Mouse (Mus musculus) adrenal gland (tissue): ENCODE measurements around the gene Edf1.
"Not testable (repeated sequence)": the region's sequence is repeated elsewhere in the genome, so short reads cannot be mapped to it uniquely, and the experiment has no call there.

ENCODE experiments used
- intact Hi-C: fragments of 180-260 bp; cut with DNase I; formaldehyde crosslinking; loops from one replicate; pipeline ENCODE4 v1.15.1; 2025
- long read RNA-seq, 2 experiments: library from polyadenylated mRNA; unstranded; transcript quantifications; one replicate each; pipeline ENCODE4 v2.0.0; 2020; ENCODE audit warnings: borderline replicate concordance in 1 of 2; ENCODE audit not compliant: insufficient replicate concordance in 1 of 2

Edf1 gene
- long read RNA-seq, experiment 1, transcript Edf1-205 (4 exons, 765 nt) = minor isoform, 5 of 250 reads
- long read RNA-seq, experiment 1, transcript Edf1-201 (5 exons, 722 nt) = major isoform, 241 of 250 reads
- long read RNA-seq, experiment 1, partial matches to known transcripts = 0 of 250 reads
- long read RNA-seq, experiment 1, other reads (novel, unspliced or antisense) = 4 of 250 reads
- long read RNA-seq, experiment 2, transcript Edf1-201 (5 exons, 722 nt) = major isoform, 359 of 370 reads
- long read RNA-seq, experiment 2, transcript Edf1-205 (4 exons, 765 nt) = minor isoform, 6 of 370 reads
- long read RNA-seq, experiment 2, partial matches to known transcripts = 0 of 370 reads
- long read RNA-seq, experiment 2, other reads (novel, unspliced or antisense) = 3 of 370 reads

DNA sequence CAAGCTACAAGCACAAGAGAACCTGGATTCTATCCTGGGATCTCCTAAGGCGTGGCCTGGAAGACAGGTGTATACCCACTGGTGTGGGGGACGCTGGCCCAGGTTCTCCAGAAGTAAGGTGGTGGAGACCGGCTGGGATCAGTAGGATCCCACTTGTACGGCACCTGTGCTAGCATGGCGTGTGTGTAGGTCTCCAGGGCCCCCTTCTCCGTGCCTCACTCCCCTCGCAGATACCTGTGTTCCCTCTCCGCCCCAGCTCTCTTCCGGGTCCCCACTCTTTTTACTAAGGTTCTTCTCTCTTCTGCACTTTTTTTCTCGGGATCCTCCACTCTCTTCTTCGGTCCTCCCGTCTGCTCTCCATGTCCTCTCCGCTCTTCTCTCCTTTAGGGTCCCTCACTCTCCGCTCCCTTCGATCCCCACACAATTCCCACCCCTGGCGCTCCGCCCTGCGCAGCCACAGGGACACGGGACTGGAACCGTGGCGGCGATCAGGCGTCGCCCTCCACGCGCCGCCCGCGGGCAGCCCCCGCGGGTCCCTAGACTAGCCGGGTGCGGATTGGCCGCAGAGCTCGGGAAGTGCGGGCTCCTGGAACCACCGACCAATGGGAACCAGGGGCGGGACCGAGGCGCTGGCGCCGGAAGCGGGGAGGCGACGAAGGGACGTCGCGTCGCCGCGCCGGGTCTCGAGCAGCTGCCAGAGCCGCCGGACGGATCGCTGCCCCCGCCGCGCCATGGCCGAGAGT lies at the start of gene Edf1:
TSS of gene Edf1 (plus strand) at position 627 of the 743 bp plus-strand sequence.
- intact Hi-C loops = no loop called here

GRCm38 (mm10) chr2:25509912-25510311 lies 47.7 kb upstream of the Edf1 start:
- intact Hi-C loops = no loop called here

DNA sequence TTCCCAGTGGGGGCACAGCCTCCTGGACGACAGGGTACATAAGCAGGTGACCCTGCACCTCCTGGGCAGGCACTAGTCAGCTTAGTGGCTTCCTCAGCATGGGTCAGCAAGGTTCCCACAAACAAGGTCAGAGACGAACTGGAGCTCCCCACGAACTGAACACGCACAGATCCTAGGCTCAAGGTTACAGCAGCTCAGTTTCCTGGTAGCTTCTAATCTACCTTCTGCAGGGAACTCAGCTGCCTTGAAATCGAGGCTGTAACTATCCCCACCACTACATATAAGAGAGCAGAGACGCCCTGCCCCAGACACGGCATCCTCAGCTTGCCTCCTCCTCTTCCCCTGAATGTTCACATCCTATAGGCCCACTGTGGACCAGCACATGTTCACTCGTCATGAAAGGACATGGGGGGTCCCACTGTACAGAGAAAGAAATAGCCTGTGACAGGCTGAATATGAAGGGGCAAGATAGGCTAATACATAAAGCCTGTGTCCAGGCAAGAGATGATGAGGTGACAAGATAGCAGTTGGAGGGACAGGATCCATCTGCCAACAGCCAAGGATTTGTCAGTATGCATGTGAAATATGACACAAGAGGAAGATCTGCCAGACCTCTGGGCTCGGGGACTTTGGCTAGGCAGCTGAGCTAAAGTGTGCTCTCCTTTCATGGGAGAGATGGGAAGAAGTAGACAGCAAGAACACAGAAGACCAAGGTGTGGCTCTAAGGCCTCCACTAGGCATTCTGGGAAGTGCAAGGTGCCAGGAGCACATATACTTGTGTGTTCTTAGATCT lies 30.9 kb upstream of the Edf1 start:
- intact Hi-C loops = no loop called here

GRCm38 (mm10) chr2:25533707-25534106 lies 23.9 kb upstream of the Edf1 start:
- intact Hi-C loops = no loop called here

- intact Hi-C loops = no loop called here
These were observed 23.3 kb upstream of the Edf1 start for GRCm38 (mm10) chr2:25534178-25534865.

GRCm38 (mm10) chr2:25534866-25535182 lies 22.8 kb upstream of the Edf1 start:
- intact Hi-C loops = no loop called here

DNA sequence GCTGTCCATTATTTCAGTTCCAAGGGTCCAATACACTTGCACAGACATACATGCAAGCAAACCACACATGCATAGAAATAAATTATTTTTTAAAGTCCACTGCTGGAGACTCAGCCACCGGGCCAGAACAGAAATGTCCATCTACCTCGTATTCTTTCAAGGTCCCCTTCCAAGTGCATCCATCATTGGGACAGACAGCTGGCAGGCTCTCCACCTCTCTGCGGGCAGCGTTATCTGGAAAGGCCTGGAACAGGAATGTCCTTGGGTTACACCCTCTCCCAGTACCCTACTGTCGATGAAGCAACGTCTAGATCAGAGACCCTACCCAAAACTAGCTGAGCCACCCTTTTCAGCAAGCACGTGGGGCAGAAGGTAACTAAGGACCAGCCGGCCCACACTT lies 21.1 kb upstream of the Edf1 start:
- intact Hi-C loops = no loop called here

GRCm38 (mm10) chr2:25540541-25540948 lies 17.1 kb upstream of the Edf1 start:
- intact Hi-C loops = no loop called here

GRCm38 (mm10) chr2:25541644-25542367 lies 15.8 kb upstream of the Edf1 start:
- intact Hi-C loops = no loop called here

GRCm38 (mm10) chr2:25545996-25546810 lies 11.4 kb upstream of the Edf1 start:
- intact Hi-C loops = loop anchor here (5.0 kb wide), 1 partner anchor 124 kb away; the partner anchor contains the start of gene Fut7

DNA sequence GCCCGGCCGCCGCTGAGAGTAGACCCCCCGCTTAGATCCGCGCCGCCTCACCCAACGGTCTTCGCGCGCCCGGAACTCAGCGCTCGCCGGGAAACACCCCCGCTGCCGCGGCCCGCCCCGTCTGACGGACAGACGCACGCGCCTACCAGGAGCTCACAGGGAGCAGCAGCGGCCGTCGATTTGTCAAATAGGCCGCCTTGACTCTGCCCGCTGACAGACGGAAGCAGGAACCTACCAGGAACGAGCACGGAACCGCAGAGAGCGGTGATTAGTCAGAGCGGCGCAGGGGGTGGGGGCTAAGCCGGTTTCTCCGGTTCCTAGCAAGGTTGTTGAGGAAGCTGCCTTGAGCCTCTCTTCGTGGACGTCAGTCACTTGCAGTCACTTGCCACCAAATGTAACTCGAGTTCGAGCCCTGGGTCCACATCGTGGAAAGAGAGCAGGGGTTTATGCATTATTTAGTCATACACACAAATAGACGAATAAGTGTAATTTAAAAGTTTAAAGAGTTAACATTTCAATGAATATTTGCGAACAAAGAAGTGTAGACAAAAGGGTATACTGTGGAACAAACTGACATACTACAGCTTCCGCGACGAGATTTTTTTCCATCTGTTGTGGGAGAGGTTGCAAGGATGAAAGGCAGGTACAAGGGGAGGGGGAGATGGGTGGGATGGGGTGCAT lies 10.7 kb upstream of the Edf1 start, which contains the start of gene Traf2:
TSS of gene Traf2 (minus strand) at position 130 of the 681 bp plus-strand sequence.
- intact Hi-C loops = loop anchor here (5.0 kb wide), 1 partner anchor 125 kb away; the partner anchor contains the start of gene Fut7

DNA sequence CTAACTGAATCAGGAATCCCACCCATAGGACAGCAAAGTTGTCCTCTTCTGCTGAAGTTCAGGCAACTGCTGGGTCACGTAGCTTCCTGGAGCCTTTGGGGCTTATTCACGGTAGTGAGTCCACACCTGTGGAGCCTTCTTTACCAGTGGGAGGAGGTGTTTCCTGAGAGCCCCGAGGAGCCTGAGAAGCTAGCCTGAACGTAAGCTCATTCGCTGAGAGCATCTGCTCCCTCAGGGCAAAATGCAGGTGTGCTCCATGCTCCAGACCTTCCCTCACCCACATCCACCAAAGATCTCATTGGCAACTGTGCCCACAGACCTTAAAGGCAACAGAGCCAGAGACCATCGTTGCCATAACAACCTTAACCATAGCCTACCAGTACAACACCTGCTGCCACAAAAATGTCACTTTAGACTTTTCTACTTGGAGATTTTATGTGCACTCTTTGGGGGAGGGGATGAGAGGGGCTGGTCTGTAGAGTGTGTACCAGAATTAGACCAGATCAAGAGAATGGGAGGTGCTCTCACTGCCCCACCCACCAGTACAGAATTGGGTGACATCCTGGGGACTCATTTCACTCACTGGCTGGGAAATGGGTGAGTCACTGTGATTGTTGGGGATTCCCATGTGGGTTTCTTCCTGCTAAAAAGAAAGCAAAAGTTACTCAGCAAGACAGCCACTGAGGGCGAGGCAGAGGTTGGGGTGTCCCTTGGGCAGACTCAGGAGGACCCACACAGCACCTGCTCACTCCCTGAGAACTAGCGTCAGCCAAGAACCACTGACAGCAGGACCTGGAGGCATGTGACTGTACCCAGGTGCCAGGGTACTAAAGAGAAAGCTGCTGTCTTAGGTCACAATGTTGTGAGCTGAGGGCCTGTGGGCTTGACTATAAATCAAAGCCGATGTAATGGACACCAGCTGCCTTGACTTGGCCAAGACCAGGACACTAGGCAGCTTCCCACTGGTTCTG lies 8.3 kb upstream of the Edf1 start:
- intact Hi-C loops = loop anchor here (5.0 kb wide), 1 partner anchor 127 kb away; the partner anchor contains the start of gene Fut7

- intact Hi-C loops = loop anchor here (2.0 kb wide), 1 partner anchor 44 kb away; no protein-coding TSS in a partner anchor
These were observed 6.5 kb upstream of the Edf1 start for GRCm38 (mm10) chr2:25551186-25551585.

GRCm38 (mm10) chr2:25553171-25553786 lies 4.4 kb upstream of the Edf1 start:
- intact Hi-C loops = not testable (repeated sequence)

DNA sequence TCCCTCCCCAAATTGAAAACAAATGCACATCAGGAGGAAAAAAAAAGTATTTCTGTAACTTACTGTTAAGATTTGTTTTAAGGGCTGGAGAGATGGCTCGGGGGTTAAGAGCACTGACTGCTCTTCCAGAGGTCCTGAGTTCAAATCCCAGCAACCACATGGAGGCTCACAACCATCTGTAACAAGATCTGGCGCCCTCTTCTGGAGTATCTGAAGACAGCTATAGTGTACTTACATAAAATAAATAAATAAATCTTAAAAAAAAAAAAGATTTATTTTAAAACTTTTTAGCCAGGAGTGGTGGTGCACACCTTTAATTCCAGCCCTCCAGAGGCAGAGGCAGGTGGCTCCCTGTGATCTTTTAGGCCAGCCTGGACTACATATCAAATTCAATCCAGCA lies 2.2 kb upstream of the Edf1 start:
- intact Hi-C loops = not testable (repeated sequence)

GRCm38 (mm10) chr2:25556296-25556695 lies 1.4 kb upstream of the Edf1 start:
- intact Hi-C loops = no loop called here

DNA sequence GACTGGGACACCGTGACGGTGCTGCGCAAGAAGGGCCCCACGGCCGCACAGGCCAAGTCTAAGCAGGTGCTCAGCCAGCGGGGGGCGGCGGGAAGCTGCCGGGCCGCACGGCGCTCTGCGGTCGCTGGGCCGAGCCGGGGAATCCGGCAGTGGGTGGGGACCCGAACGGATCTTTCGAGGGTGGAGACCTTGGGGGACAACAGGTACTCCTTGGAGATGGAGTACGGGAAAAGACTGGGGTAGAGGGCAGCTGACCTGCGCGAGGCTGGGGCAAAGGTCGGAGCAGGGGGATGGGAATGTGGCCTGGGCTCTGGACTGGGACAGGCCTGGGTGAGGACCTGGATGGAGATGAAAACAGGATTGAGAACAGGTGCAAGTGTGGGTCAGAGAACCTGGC lies 315 bp downstream of the Edf1 start:
- intact Hi-C loops = no loop called here
